Comparison of ENCODE assay signal across 9 mouse cellular contexts in genomic region chr15:80013256-80014030, GRCm38 (mm10). TPM values are rescaled to one million over a fixed set of nuclear protein-coding genes. Genes with fewer than 3 reads are reported as not detected.
DNase-seq lines count a peak whose midpoint lies in the region; ATAC-seq lines count a peak whose summit lies in the region.
"Had no signal": no experiment of that assay in that cellular context is flagged by ENCODE, and none has a peak within 500 bp of the region (broad histone marks: within the 10 kb centered on the region; RNA-seq: fewer than 3 reads in every experiment).

No protein-coding gene starts in this region.

- H3K27me3 ChIP-seq in embryonic facial prominence, embryonic 14.5 days (replicated peaks; ENCODE audit: control insufficient read depth, insufficient read depth, low read length): peaks cover 61% of the 10 kb centered on the region
- H3K27me3 ChIP-seq in midbrain, embryonic 14.5 days (ENCODE audit: control insufficient read depth, insufficient read depth, low read length): peaks cover 54% of the 10 kb centered on the region

- peak; percentile 22 to 32 for DNase-seq in cerebellum, postnatal 14 days
- DNase-seq in 3134 (ENCODE audit: extremely low read depth, insufficient read length, low spot score): peak; percentile 43
- DNase-seq in embryonic facial prominence, embryonic 14.5 days (ENCODE audit: low spot score): no peak
- peak; percentile 80 to 83 for DNase-seq in kidney, adult 8-10 months
- peak; percentile 20 for DNase-seq in midbrain, embryonic 14.5 days
- no peak for DNase-seq in natural killer cell, adult 2 months (ENCODE audit: low spot score in 2 of 2)
- DNase-seq in urinary bladder, postnatal 10 days (ENCODE audit: low spot score): no peak

- H3K27ac ChIP-seq in embryonic facial prominence, embryonic 14.5 days (replicated peaks; ENCODE audit: low read depth, low read length): peak overlapping the region; percentile 44
- peak overlapping the region; percentile 74; the same call in 1 of the 2 replicates for H3K27ac ChIP-seq in midbrain, embryonic 14.5 days (replicated peaks; ENCODE audit: low read depth, low read length)

- no peaks in the 10 kb centered on the region; the same call in 1 of the 2 replicates for H3K4me1 ChIP-seq in embryonic facial prominence, embryonic 14.5 days (ENCODE audit: control insufficient read depth, insufficient read depth, low read length)
- H3K4me1 ChIP-seq in midbrain, embryonic 14.5 days (ENCODE audit: control insufficient read depth, insufficient read depth, low read length): peaks cover 18% of the 10 kb centered on the region

- WGBS in embryonic facial prominence, embryonic 14.5 days: 1% methylated on average over 19 of the region's 36 CpGs
- 1% methylated on average over 36 of the region's 36 CpGs for WGBS in midbrain, embryonic 14.5 days

- peak overlapping the region; percentile 68 for H3K9ac ChIP-seq in embryonic facial prominence, embryonic 14.5 days (ENCODE audit: low read depth, low read length)
- H3K9ac ChIP-seq in midbrain, embryonic 14.5 days (replicated peaks; ENCODE audit: low read length): peak overlapping the region; percentile 72

- no peaks in the 10 kb centered on the region for H3K36me3 ChIP-seq in embryonic facial prominence, embryonic 14.5 days (ENCODE audit: control insufficient read depth, insufficient read depth, low read length)
- no peaks in the 10 kb centered on the region for H3K36me3 ChIP-seq in midbrain, embryonic 14.5 days (ENCODE audit: control insufficient read depth, insufficient read depth, low read length)
- H3K36me3 ChIP-seq: G1E had no signal

- no peak for ATAC-seq in cerebellum, adult (ENCODE audit: insufficient number of reproducible peaks, low FRiP score, low TSS enrichment)
- ATAC-seq in embryonic facial prominence, embryonic 14.5 days (ENCODE audit: low read depth): no peak
- no peak for ATAC-seq in midbrain, embryonic 14.5 days (ENCODE audit: low FRiP score, low TSS enrichment)

- no peaks in the 10 kb centered on the region for H3K9me3 ChIP-seq in embryonic facial prominence, embryonic 14.5 days (ENCODE audit: control insufficient read depth, low read length)
- no peaks in the 10 kb centered on the region for H3K9me3 ChIP-seq in midbrain, embryonic 14.5 days (ENCODE audit: control insufficient read depth, low read length)

- peak overlapping the region; percentile 59 for H3K4me3 ChIP-seq in embryonic facial prominence, embryonic 14.5 days (ENCODE audit: low read depth, low read length)
- H3K4me3 ChIP-seq in midbrain, embryonic 14.5 days (replicated peaks; ENCODE audit: low read depth, low read length): peak overlapping the region; percentile 62

- peak overlapping the region; percentile 99 for H3K4me2 ChIP-seq in embryonic facial prominence, embryonic 14.5 days (ENCODE audit: low read depth, low read length)
- H3K4me2 ChIP-seq in midbrain, embryonic 14.5 days (ENCODE audit: low read length): peak overlapping the region; percentile 90

RNA-seq across cellular contexts. Expression of gene Pdgfb, which starts 1.3 kb away (rescaled TPM):
- 6.1 and 6.7 TPM in 2 replicates for polyA plus RNA-seq in embryonic facial prominence, embryonic 14.5 days (2014; fragmentation: Nextera tagmentation; extraction: Ambion mirVana)
- polyA plus RNA-seq in midbrain, embryonic 14.5 days (2014; fragmentation: Nextera tagmentation; extraction: Ambion mirVana): 4.7 and 5.1 TPM in 2 replicates
- polyA plus RNA-seq: G1E had no signal

RNA-seq across cellular contexts. Expression of gene Cbx7, which starts 42.5 kb away (rescaled TPM):
- polyA plus RNA-seq in embryonic facial prominence, embryonic 14.5 days (2014; fragmentation: Nextera tagmentation; extraction: Ambion mirVana): 1.5 and 1.8 TPM in 2 replicates
- 4.4 TPM in 2 replicates for polyA plus RNA-seq in midbrain, embryonic 14.5 days (2014; fragmentation: Nextera tagmentation; extraction: Ambion mirVana)

Comparison
In these comparisons a context has a peak if more than half of its experiments do, and no peak if none do; other contexts are left out.
1. DNase-seq: peak in cerebellum, postnatal 14 days (2 of 2), 3134 (single experiment), kidney, adult 8-10 months (2 of 2) and midbrain, embryonic 14.5 days (single experiment); none in embryonic facial prominence, embryonic 14.5 days (single experiment), natural killer cell, adult 2 months (0 of 2) and urinary bladder, postnatal 10 days (single experiment).